ENCODE assay signal across 15 mouse cellular contexts in the genomic region with DNA sequence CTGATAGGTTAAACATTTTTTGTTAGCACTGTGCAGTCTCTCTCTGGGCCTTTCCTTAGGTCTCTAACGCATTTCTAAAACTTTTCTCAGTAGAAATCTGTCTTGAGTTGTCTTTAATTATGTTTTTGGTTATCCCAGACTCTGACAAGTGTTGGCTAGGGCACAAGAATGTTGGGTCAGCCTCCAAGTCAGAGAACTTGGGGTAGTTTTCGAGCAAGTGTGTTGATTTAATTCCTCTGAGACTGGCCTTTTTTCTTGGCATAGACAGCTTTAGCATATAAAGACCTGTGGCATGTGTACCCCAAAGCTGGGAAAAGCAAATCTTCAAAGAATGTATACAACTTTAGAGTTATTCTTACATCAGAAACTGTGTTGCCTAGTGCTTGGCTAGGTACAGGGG.
A peak's percentile ranks its signal among the peaks of the same experiment; 100 is the strongest.
DNase-seq lines count a peak whose midpoint lies in the region; ATAC-seq lines count a peak whose summit lies in the region.
"Had no signal": no experiment of that assay in that cellular context is flagged by ENCODE, and none has a peak within 500 bp of the region (broad histone marks: within the 10 kb centered on the region; RNA-seq: fewer than 3 reads in every experiment).

No protein-coding gene starts in this region.

- no peak overlapping the region for H3K4me3 ChIP-seq in heart, embryonic 10.5 days
- H3K4me3 ChIP-seq: erythroblast, embryonic 14.5 days; hindbrain, embryonic 15.5 days had no signal

- 79% methylated on average over 2 of the region's 2 CpGs for WGBS in heart, embryonic 10.5 days

- peak; percentile 55 for DNase-seq in heart, adult 8-10 months (ENCODE audit: low spot score)
- DNase-seq in heart, embryonic 10.5 days (ENCODE audit: low spot score) = no peak
- DNase-seq in adipocyte (ENCODE audit: low spot score) = peak; percentile 61
- peak; percentile 62 to 65 for DNase-seq in heart, postnatal 10 days
- DNase-seq in lung, postnatal 14 days = peak; percentile 43
- DNase-seq in ovary, postnatal 14 days (ENCODE audit: low spot score) = no peak
- DNase-seq in frontal cortex, postnatal 14 days (ENCODE audit: low spot score in 2 of 2) = no peak
- DNase-seq: cerebellum, adult 9-11 months; left cerebral cortex, postnatal 4 days; right cerebral cortex, postnatal 25 days; thymus, postnatal 14 days had no signal

- ATAC-seq in erythroid progenitor cell, adult 5-6 weeks (replicated peaks; ENCODE audit: low FRiP score, poor library complexity, severe bottlenecking) = no peak
- ATAC-seq: midbrain, embryonic 16.5 days had no signal

- intact Hi-C loops in heart, postnatal 10 days (cut with DNase I) = no loop called here

- H3K4me1 ChIP-seq in heart, embryonic 10.5 days = no peaks in the 10 kb centered on the region
- H3K4me1 ChIP-seq: hindbrain, embryonic 15.5 days had no signal

- no peaks in the 10 kb centered on the region for H3K9me3 ChIP-seq in heart, embryonic 10.5 days
- H3K9me3 ChIP-seq: hindbrain, embryonic 15.5 days had no signal

- H3K27ac ChIP-seq in heart, embryonic 10.5 days = no peak overlapping the region
- H3K27ac ChIP-seq: hindbrain, embryonic 15.5 days had no signal

- H3K27me3 ChIP-seq in heart, embryonic 10.5 days (ENCODE audit: insufficient read depth, poor library complexity, severe bottlenecking) = no peaks in the 10 kb centered on the region
- H3K27me3 ChIP-seq: hindbrain, embryonic 15.5 days had no signal

- no peaks in the 10 kb centered on the region for H3K36me3 ChIP-seq in heart, embryonic 10.5 days
- H3K36me3 ChIP-seq: hindbrain, embryonic 15.5 days had no signal

Comparison
In these comparisons a context has a peak if more than half of its experiments do, and no peak if none do; other contexts are left out.
1. DNase-seq: peak in heart, adult 8-10 months (single experiment), adipocyte (single experiment), heart, postnatal 10 days (2 of 2) and lung, postnatal 14 days (single experiment); none in heart, embryonic 10.5 days (single experiment), ovary, postnatal 14 days (single experiment) and frontal cortex, postnatal 14 days (0 of 2).